Mouse (Mus musculus) lung, embryonic 16.5 days (tissue): ENCODE measurements around the gene Calhm6. TPM values are rescaled to one million over a fixed set of nuclear protein-coding genes. Genes with fewer than 3 reads are reported as not detected.

Experiments
- ATAC-seq: fragments of 200-750 bp; cut with Nextera tagmentation; 2 replicates; pipeline ENCODE4 v1.8.0; 2017; ENCODE audit warnings: low read depth, mild to moderate bottlenecking, moderate library complexity
- H3K27ac ChIP-seq: fragments of 300-500 bp; sonication (generic); 2 replicates; pipeline ENCODE4 v1.5.1; 2014; ENCODE audit warnings: mild to moderate bottlenecking, control low read depth, low read length
- H3K27me3 ChIP-seq: fragments of 300-500 bp; sonication (generic); 2 replicates; pipeline ENCODE4 v1.6.1; 2014; ENCODE audit warnings: low read depth, low read length, mixed read lengths; ENCODE audit not compliant: control insufficient read depth, insufficient read depth
- H3K36me3 ChIP-seq: fragments of 300-500 bp; sonication (generic); 2 replicates; pipeline ENCODE4 v1.6.1; 2014; ENCODE audit warnings: low read length; ENCODE audit not compliant: control insufficient read depth, insufficient read depth
- H3K4me1 ChIP-seq: fragments of 300-500 bp; sonication (generic); replicated peaks from 2 replicates; pipeline ENCODE4 v1.6.1; 2014; ENCODE audit warnings: low read length, mixed read lengths; ENCODE audit not compliant: control insufficient read depth, insufficient read depth
- H3K4me2 ChIP-seq: fragments of 300-500 bp; sonication (generic); 2 replicates; pipeline ENCODE4 v1.6.1; 2014; ENCODE audit warnings: low read depth, low read length, control low read depth
- H3K4me3 ChIP-seq: fragments of 300-500 bp; sonication (generic); 2 replicates; pipeline ENCODE4 v1.5.1; 2014; ENCODE audit warnings: mild to moderate bottlenecking, low read length, control low read depth
- H3K9ac ChIP-seq: fragments of 300-500 bp; sonication (generic); 2 replicates; pipeline ENCODE4 v1.6.1; 2014; ENCODE audit warnings: low read length, control low read depth
- H3K9me3 ChIP-seq: fragments of 300-500 bp; sonication (generic); 2 replicates; pipeline ENCODE4 v1.6.1; 2016; ENCODE audit warnings: low read length; ENCODE audit not compliant: control insufficient read depth
- WGBS: fragments of 180-500 bp; shearing (Covaris S2); extraction: QIAGEN DNeasy Blood & Tissue Kit; methylation state at CpG from one replicate; pipeline ENCODE4 v1.1.7; 2014; 5-methylcytosine and 5-hydroxymethylcytosine counted together
- polyA plus RNA-seq: library from polyadenylated mRNA; unstranded; fragments of >200 nt; fragmentation: Nextera tagmentation; extraction: Ambion mirVana; gene quantifications from 2 replicates; pipeline ENCODE4 v1.2.1, GENCODE M21; 2015

Gene Calhm6
- polyA plus RNA-seq, 1 experiment from 2014 or later = 1.1 TPM

DNA sequence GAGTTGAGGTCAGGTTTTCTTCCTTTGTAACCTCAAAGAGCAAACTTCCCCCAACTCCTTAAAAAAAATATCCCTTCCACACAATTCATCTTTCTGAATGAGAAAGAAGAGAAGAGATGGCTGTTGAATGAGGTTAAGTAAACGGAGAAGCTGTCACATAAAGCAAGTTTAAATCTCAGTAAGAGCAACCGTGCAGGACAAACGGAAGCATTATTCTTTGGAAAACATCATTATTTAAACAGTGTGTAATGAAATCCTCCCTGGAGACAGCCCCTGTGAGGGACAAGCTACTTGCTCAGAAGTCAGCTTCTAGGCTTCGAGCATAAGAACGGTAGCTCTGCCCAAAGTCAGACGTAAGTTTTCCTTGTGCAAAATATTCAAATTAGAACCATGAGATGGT, 22.7 kb upstream of the Calhm6 start:
- H3K4me2 ChIP-seq = no peak overlapping the region
- no peak for ATAC-seq
- H3K4me1 ChIP-seq = no peaks in the 10 kb centered on the region
- no peak overlapping the region for H3K27ac ChIP-seq
- no peaks in the 10 kb centered on the region for H3K9me3 ChIP-seq
- H3K4me3 ChIP-seq = no peak overlapping the region
- peaks cover 7% of the 10 kb centered on the region for H3K36me3 ChIP-seq
- no peaks in the 10 kb centered on the region for H3K27me3 ChIP-seq
- 43% methylated on average over 6 of the region's 6 CpGs for WGBS
- H3K9ac ChIP-seq = no peak overlapping the region

DNA sequence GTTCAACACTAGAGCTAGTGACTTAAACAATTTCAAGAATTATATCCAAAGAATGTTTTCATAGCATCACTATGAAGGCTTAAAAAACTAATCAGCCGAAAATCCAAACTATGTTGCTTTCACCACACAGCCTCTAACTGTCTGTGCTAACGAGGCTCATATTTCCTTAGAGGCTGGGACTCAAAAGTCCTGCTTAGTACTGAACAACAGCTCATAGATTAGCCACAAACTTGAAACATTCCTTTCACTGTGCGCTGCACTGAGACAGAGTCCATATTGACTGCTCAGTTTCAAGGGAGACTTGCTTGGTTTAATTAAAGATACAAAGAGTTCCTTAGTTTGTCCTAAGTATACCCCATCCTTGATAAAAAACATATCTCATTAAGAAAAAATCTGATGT, 22.0 kb upstream of the Calhm6 start:
- no peak overlapping the region for H3K4me3 ChIP-seq
- 74% methylated on average over 3 of the region's 3 CpGs for WGBS
- no peak overlapping the region for H3K4me2 ChIP-seq
- H3K27ac ChIP-seq = no peak overlapping the region
- no peak for ATAC-seq
- H3K9ac ChIP-seq = no peak overlapping the region
- peaks cover 7% of the 10 kb centered on the region for H3K36me3 ChIP-seq
- H3K4me1 ChIP-seq = no peaks in the 10 kb centered on the region
- H3K9me3 ChIP-seq = no peaks in the 10 kb centered on the region
- no peaks in the 10 kb centered on the region for H3K27me3 ChIP-seq

- no peak for ATAC-seq
- Histone ChIP-seq H3K27ac (no peak overlapping the region), H3K36me3 (no peaks in the 10 kb centered on the region), H3K4me1 (no peaks in the 10 kb centered on the region), H3K9ac (no peak overlapping the region), H3K27me3 (no peaks in the 10 kb centered on the region), H3K4me3 (no peak overlapping the region), H3K4me2 (no peak overlapping the region), H3K9me3 (peaks cover 2% of the 10 kb centered on the region; the same call in 1 of the 2 replicates)
- 77% methylated on average over 2 of the region's 2 CpGs for WGBS
Measured at GRCm38 (mm10) chr10:34141693-34142092, 13.9 kb upstream of the Calhm6 start.

- WGBS = 60% methylated on average over 4 of the region's 4 CpGs
Measured at GRCm38 (mm10) chr10:34139768-34140167, 12.0 kb upstream of the Calhm6 start.

DNA sequence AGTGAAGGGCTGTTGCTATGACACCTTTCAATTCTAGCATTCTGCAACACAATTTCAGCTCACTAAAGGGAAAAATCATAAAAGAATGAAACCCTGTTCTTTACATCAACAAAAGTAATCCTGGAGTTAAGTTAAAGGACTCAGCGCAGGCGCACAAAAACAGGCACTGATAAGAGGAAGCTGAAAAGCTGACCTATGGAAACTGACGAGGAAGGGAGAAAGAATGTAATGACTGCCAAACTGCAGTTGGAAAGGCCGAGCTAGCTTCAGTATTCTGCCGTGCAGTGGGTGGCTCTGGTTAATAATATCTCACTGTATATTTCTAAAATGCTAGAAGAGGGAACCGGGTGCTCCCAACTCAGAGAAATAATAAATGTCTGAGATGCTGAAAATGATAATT, 10.2 kb upstream of the Calhm6 start:
- H3K27me3 ChIP-seq = no peaks in the 10 kb centered on the region
- no peak for ATAC-seq
- no peak overlapping the region for H3K4me2 ChIP-seq
- H3K4me3 ChIP-seq = no peak overlapping the region
- no peaks in the 10 kb centered on the region for H3K9me3 ChIP-seq
- H3K27ac ChIP-seq = no peak overlapping the region
- no peak overlapping the region for H3K9ac ChIP-seq
- WGBS = 41% methylated on average over 6 of the region's 6 CpGs
- H3K4me1 ChIP-seq = no peaks in the 10 kb centered on the region
- H3K36me3 ChIP-seq = no peaks in the 10 kb centered on the region

More at GRCm38 (mm10) chr10:34139768-34140167, 12.0 kb upstream of the Calhm6 start:
- Histone ChIP-seq H3K9me3 (peaks cover 2% of the 10 kb centered on the region; the same call in 1 of the 2 replicates), H3K27me3 (no peaks in the 10 kb centered on the region), H3K9ac (no peak overlapping the region), H3K4me2 (no peak overlapping the region), H3K36me3 (no peaks in the 10 kb centered on the region), H3K4me1 (no peaks in the 10 kb centered on the region), H3K27ac (no peak overlapping the region), H3K4me3 (no peak overlapping the region)
- ATAC-seq = no peak

DNA sequence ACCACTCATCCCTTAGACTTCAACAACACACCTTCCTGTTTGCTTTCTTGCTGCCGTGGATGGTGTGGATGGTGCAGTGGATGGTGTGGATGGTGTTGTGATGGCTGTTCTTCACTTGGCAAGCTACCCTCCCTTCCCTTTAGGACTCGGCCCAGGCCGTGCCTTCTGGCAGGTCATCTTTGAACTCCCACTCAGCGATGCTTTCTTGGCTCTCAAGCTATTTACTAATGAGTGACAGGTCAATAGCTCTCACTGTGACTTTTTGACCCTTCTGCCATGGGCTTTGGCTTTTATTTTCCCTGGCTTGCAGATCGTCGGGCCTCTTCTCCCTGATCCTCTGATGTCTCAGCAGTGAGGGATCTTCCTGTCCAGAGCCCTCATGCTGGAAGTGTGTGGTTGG, 8.6 kb upstream of the Calhm6 start:
- no peak for ATAC-seq
- no peak overlapping the region for H3K4me3 ChIP-seq
- 29% methylated on average over 6 of the region's 6 CpGs for WGBS
- H3K9me3 ChIP-seq = no peaks in the 10 kb centered on the region
- H3K4me1 ChIP-seq = no peaks in the 10 kb centered on the region
- H3K9ac ChIP-seq = no peak overlapping the region
- H3K4me2 ChIP-seq = no peak overlapping the region
- no peaks in the 10 kb centered on the region for H3K27me3 ChIP-seq
- no peaks in the 10 kb centered on the region for H3K36me3 ChIP-seq
- H3K27ac ChIP-seq = no peak overlapping the region

GRCm38 (mm10) chr10:34131356-34131755, 3.6 kb upstream of the Calhm6 start:
- WGBS = 58% methylated on average over 2 of the region's 2 CpGs
- no peak for ATAC-seq
- no peak overlapping the region for H3K4me2 ChIP-seq

GRCm38 (mm10) chr10:34128391-34128790, 607 bp upstream of the Calhm6 start:
- Histone ChIP-seq H3K4me2 (no peak overlapping the region), H3K9me3 (no peaks in the 10 kb centered on the region), H3K4me3 (no peak overlapping the region), H3K36me3 (no peaks in the 10 kb centered on the region), H3K27me3 (no peaks in the 10 kb centered on the region), H3K4me1 (no peaks in the 10 kb centered on the region; the same call in 1 of the 2 replicates), H3K27ac (no peak overlapping the region), H3K9ac (no peak overlapping the region)
- WGBS = 72% methylated on average over 6 of the region's 6 CpGs
- ATAC-seq = no peak

More at GRCm38 (mm10) chr10:34131356-34131755, 3.6 kb upstream of the Calhm6 start:
- H3K4me3 ChIP-seq = no peak overlapping the region
- no peaks in the 10 kb centered on the region for H3K9me3 ChIP-seq
- no peaks in the 10 kb centered on the region for H3K36me3 ChIP-seq
- H3K27ac ChIP-seq = no peak overlapping the region
- no peak overlapping the region for H3K9ac ChIP-seq
- no peaks in the 10 kb centered on the region for H3K27me3 ChIP-seq
- no peaks in the 10 kb centered on the region; the same call in 1 of the 2 replicates for H3K4me1 ChIP-seq

GRCm38 (mm10) chr10:34118421-34118820, 9.4 kb downstream of the Calhm6 start:
- H3K4me3 ChIP-seq = no peak overlapping the region
- no peaks in the 10 kb centered on the region for H3K36me3 ChIP-seq
- H3K9me3 ChIP-seq = no peaks in the 10 kb centered on the region
- no peaks in the 10 kb centered on the region for H3K27me3 ChIP-seq
- H3K4me2 ChIP-seq = no peak overlapping the region
- no peak overlapping the region for H3K27ac ChIP-seq
- no peak for ATAC-seq
- 83% methylated on average over 2 of the region's 2 CpGs for WGBS
- H3K4me1 ChIP-seq = no peaks in the 10 kb centered on the region
- H3K9ac ChIP-seq = no peak overlapping the region

GRCm38 (mm10) chr10:34117770-34118169, 10.0 kb downstream of the Calhm6 start:
- no peak overlapping the region for H3K4me3 ChIP-seq
- no peak overlapping the region for H3K4me2 ChIP-seq
- no peak overlapping the region for H3K9ac ChIP-seq
- no peaks in the 10 kb centered on the region for H3K36me3 ChIP-seq
- H3K4me1 ChIP-seq = no peaks in the 10 kb centered on the region
- no peaks in the 10 kb centered on the region for H3K27me3 ChIP-seq
- no peaks in the 10 kb centered on the region for H3K9me3 ChIP-seq
- ATAC-seq = no peak
- no peak overlapping the region for H3K27ac ChIP-seq
